In the genomic region with DNA sequence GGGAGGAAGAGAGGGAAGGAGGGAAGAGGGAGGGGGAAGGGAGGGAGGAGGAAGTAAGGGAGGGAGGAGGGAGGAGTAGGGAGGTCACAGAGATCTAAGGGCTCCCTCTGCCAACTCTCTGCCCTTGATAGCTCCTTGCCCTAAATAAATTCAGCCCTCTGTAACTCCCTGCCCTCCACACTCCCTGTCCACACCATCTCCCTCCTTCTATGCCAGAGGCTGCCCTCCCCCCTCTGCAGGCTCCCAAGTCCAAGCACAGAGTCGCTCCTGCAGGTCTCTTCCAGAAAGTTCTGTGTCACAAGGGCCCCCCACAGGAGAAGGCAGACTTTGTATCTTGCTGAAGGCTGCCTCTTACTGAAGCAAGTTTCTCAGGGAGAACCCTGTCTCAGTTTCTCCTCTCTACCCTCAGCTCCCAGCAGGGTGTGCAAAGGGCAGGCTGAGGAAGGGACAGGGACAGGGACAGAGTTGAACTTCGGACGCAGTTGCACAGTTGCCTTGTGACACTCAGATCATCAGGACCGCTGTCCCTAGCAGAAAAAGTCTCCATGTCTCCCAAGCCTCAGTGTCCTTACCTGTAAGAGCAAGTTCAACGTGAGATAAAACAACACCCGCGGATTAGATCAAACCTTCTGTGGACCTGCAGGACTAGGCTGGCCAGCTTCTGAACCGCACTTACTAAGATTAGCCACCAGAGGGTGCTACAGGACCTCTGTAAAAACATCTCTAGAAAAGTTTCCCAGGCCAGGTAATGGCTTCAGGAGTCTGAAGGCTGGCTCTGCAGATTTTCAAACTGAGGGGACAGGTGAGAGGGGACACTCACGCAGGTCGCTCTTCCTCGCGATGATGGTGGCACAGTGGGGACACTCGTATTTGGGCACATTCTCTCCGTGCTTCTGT, we compare ENCODE assay signal across 8 mouse cellular contexts. TPM values are rescaled to one million over a fixed set of nuclear protein-coding genes. Genes with fewer than 3 reads are reported as not detected.
DNase-seq lines count a peak whose midpoint lies in the region; ATAC-seq and TF ChIP-seq lines count a peak whose summit lies in the region.

No protein-coding gene starts in this region.

- no peak overlapping the region for H3K27ac ChIP-seq in forebrain, embryonic 14.5 days (ENCODE audit: low read depth, low read length)
- no peak overlapping the region for H3K27ac ChIP-seq in liver, postnatal 0 days (ENCODE audit: low read depth)

- H3K4me2 ChIP-seq in forebrain, embryonic 14.5 days (ENCODE audit: low read length): no peak overlapping the region
- peak overlapping the region; percentile 35; the same call in 1 of the 2 replicates for H3K4me2 ChIP-seq in liver, postnatal 0 days (ENCODE audit: low read depth, low read length)

- 0 out of 2 replicates have a peak, but pooled peaks cover 8% of the 10 kb centered on the region for H3K27me3 ChIP-seq in forebrain, embryonic 14.5 days (replicated peaks; ENCODE audit: control insufficient read depth, insufficient read depth, low read length)
- H3K27me3 ChIP-seq in liver, postnatal 0 days (ENCODE audit: insufficient read depth, low read length): 0 out of 2 replicates have a peak, but pooled peaks cover 2% of the 10 kb centered on the region

- intact Hi-C loops in heart, postnatal 36 days (cut with DNase I): loop anchor here (1.0 to 5.0 kb wide), 3 partner anchors 77 to 454 kb away; no protein-coding TSS in a partner anchor

- H3K4me1 ChIP-seq in forebrain, embryonic 14.5 days (ENCODE audit: control insufficient read depth, insufficient read depth, low read length): no peaks in the 10 kb centered on the region
- no peaks in the 10 kb centered on the region for H3K4me1 ChIP-seq in liver, postnatal 0 days (ENCODE audit: insufficient read depth)

- no peak overlapping the region for H3K4me3 ChIP-seq in forebrain, embryonic 14.5 days (ENCODE audit: low read depth, low read length)
- H3K4me3 ChIP-seq in liver, postnatal 0 days (ENCODE audit: low read depth, low read length): no peak overlapping the region

- no peak for TF ChIP-seq EP300 in liver, postnatal 0 days (IDR thresholded peaks at IDR 0.05; ENCODE audit: low read depth)

- DNase-seq in MN1 (ENCODE audit: low spot score): peak; percentile 74
- peak; percentile 55 for DNase-seq in c-Kit-positive CD71-positive TER-119-positive erythroid progenitor cells, embryonic 14.5 days (ENCODE audit: low spot score)
- peak; percentile 82 for DNase-seq in forebrain, embryonic 14.5 days (ENCODE audit: low spot score)
- peak; percentile 55 to 62 for DNase-seq in heart, postnatal 36 days
- peak; percentile 68 to 76 for DNase-seq in kidney, postnatal 4 days
- peak; percentile 61 for DNase-seq in liver, postnatal 0 days
- peak; percentile 41 to 51 for DNase-seq in thymus, postnatal 36 days

- H3K9me3 ChIP-seq in forebrain, embryonic 14.5 days (replicated peaks; ENCODE audit: control insufficient read depth, low read length): no peaks in the 10 kb centered on the region
- H3K9me3 ChIP-seq in liver, postnatal 0 days (ENCODE audit: low read length): no peaks in the 10 kb centered on the region

- no peak overlapping the region for H3K9ac ChIP-seq in forebrain, embryonic 14.5 days (ENCODE audit: low read length)
- H3K9ac ChIP-seq in liver, postnatal 0 days (replicated peaks): no peak overlapping the region

- H3K36me3 ChIP-seq in forebrain, embryonic 14.5 days (ENCODE audit: control insufficient read depth, insufficient read depth, low read length): no peaks in the 10 kb centered on the region
- H3K36me3 ChIP-seq in liver, postnatal 0 days (replicated peaks; ENCODE audit: insufficient read depth, low read length): no peaks in the 10 kb centered on the region

- 18% methylated on average over 14 of the region's 14 CpGs for WGBS in forebrain, embryonic 14.5 days
- WGBS in liver, postnatal 0 days (ENCODE audit: insufficient replicate concordance): 19% methylated on average over 14 of the region's 14 CpGs

- ATAC-seq in forebrain, embryonic 14.5 days: 0 out of 2 replicates have a peak, but pooled peaks have one; percentile 5
- peak; percentile 75 for ATAC-seq in liver, postnatal 0 days
- ATAC-seq in neutrophil, adult 5-6 weeks (ENCODE audit: extremely low read depth, insufficient number of reproducible peaks, low FRiP score, poor library complexity, severe bottlenecking): peak; percentile 51

- TF ChIP-seq CTCF in liver, postnatal 0 days (IDR thresholded peaks at IDR 0.05; ENCODE audit: low read depth): peak; percentile 84

RNA-seq across cellular contexts. Expression of a gene that starts 12.2 kb away (rescaled TPM):
- not detected in 2 replicates for polyA plus RNA-seq in forebrain, embryonic 14.5 days (2014; fragmentation: Nextera tagmentation; extraction: Ambion mirVana)
- under 1 TPM in 1 of 2 experiments, not detected in 1; 0.14 TPM for total RNA-seq in heart, postnatal 36 days (2021)
- polyA plus RNA-seq in liver, postnatal 0 days (2015; fragmentation: Nextera tagmentation; extraction: Ambion mirVana): 0.21 and 0.25 TPM in 2 replicates
- not detected in 2 replicates for total RNA-seq in neutrophil, adult 5-6 weeks (2017)

RNA-seq across cellular contexts. Expression of a gene that starts 45.7 kb away (rescaled TPM):
- not detected in 2 replicates for polyA plus RNA-seq in forebrain, embryonic 14.5 days (2014; fragmentation: Nextera tagmentation; extraction: Ambion mirVana)
- 10 to 100 TPM in 1 of 2 experiments, 1 to 10 TPM in 1; 3.3 to 26.2 TPM for total RNA-seq in heart, postnatal 36 days (2021)
- polyA plus RNA-seq in liver, postnatal 0 days (2015; fragmentation: Nextera tagmentation; extraction: Ambion mirVana): 414 and 703 TPM in 2 replicates
- not detected in 2 replicates for total RNA-seq in neutrophil, adult 5-6 weeks (2017)

Comparison
In these comparisons a context has a peak if more than half of its experiments do, and no peak if none do; other contexts are left out.
1. ATAC-seq: peak in every context shown above with its lines; median percentile 75 in liver, postnatal 0 days; 51 in neutrophil, adult 5-6 weeks; 5 in forebrain, embryonic 14.5 days.